Mouse (Mus musculus): ENCODE data around the gene Rnf26.

- no peak for TF ChIP-seq CTCF (IDR thresholded peaks at IDR 0.05; ENCODE audit: extremely low read depth, insufficient read length, insufficient replicate concordance, low read depth, low read length)
- no peak for TF ChIP-seq POLR2A (IDR thresholded peaks at IDR 0.05; ENCODE audit: low read depth, low read length)
Measured at GRCm38 (mm10) chr9:44065177-44065576, 48.1 kb downstream of the Rnf26 start.

All from small intestine, adult 2 months (tissue).